ENCODE assay signal across 23 mouse cellular contexts in the genomic region with DNA sequence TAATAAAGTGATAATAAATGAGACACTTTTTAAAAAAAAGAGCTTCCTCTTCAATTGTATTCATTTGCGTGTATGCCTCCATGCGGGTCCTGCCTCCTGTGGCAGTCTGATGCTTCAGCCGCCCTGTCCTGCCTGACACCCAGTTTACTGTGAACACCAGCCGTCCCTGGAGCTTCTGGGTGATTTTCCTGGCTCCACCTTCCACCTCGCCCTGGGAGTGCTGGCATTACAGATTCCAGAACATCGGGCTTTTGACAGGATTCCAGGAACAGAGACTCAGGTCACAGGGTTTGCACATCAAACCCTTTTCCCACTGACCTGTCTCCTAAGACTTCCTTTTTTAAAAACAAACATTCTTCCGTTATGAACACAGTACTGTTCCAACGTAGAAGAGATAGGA. TPM values are rescaled to one million over a fixed set of nuclear protein-coding genes. Genes with fewer than 3 reads are reported as not detected.
DNase-seq lines count a peak whose midpoint lies in the region; ATAC-seq and TF ChIP-seq lines count a peak whose summit lies in the region.
"Had no signal": no experiment of that assay in that cellular context is flagged by ENCODE, and none has a peak within 500 bp of the region (broad histone marks: within the 10 kb centered on the region; RNA-seq: fewer than 3 reads in every experiment).

No protein-coding gene starts in this region.

- no peak overlapping the region for H3K27ac ChIP-seq in heart, embryonic 16.5 days (ENCODE audit: low read length)
- no peak overlapping the region for H3K27ac ChIP-seq in heart, embryonic 10.5 days
- H3K27ac ChIP-seq in liver, adult 2 months (replicated peaks; ENCODE audit: insufficient read depth, low read depth, low read length) = no peak overlapping the region
- H3K27ac ChIP-seq in liver, postnatal 0 days (ENCODE audit: low read depth) = no peak overlapping the region
- peak overlapping the region; percentile 68 for H3K27ac ChIP-seq in layer of hippocampus, adult 2 months
- no peak overlapping the region for H3K27ac ChIP-seq in hindbrain, embryonic 12.5 days
- H3K27ac ChIP-seq: embryonic facial prominence, embryonic 13.5 days; gastrocnemius, adult 2 months; heart, embryonic 15.5 days; hindbrain, embryonic 15.5 days; midbrain, embryonic 10.5 days; neural tube, embryonic 12.5 days; stomach, embryonic 15.5 days had no signal

- H3K27me3 ChIP-seq in heart, embryonic 16.5 days (ENCODE audit: control insufficient read depth, insufficient read depth, low read length) = 0 out of 2 replicates have a peak, but pooled peaks cover under 1% of the 10 kb centered on the region
- peaks cover 3% of the 10 kb centered on the region; the same call in 1 of the 2 replicates for H3K27me3 ChIP-seq in heart, embryonic 10.5 days (ENCODE audit: insufficient read depth, poor library complexity, severe bottlenecking)
- H3K27me3 ChIP-seq in liver, adult 2 months (ENCODE audit: control insufficient read depth, insufficient read depth, low read length) = no peaks in the 10 kb centered on the region
- no peaks in the 10 kb centered on the region for H3K27me3 ChIP-seq in liver, postnatal 0 days (ENCODE audit: insufficient read depth, low read length)
- H3K27me3 ChIP-seq in hindbrain, embryonic 12.5 days = 0 out of 2 replicates have a peak, but pooled peaks cover 3% of the 10 kb centered on the region
- H3K27me3 ChIP-seq: stomach, embryonic 15.5 days had no signal

- no peak for TF ChIP-seq CTCF in liver, adult 2 months (IDR thresholded peaks at IDR 0.05; ENCODE audit: low read depth, low read length)
- no peak for TF ChIP-seq CTCF in liver, postnatal 0 days (IDR thresholded peaks at IDR 0.05; ENCODE audit: low read depth)
- TF ChIP-seq CTCF in layer of hippocampus, adult 2 months (conservative IDR thresholded peaks at IDR 0.05) = no peak

- H3K9ac ChIP-seq in heart, embryonic 16.5 days (ENCODE audit: low read length) = no peak overlapping the region
- no peak overlapping the region for H3K9ac ChIP-seq in liver, adult 2 months (ENCODE audit: low read depth, low read length)
- H3K9ac ChIP-seq in liver, postnatal 0 days (replicated peaks) = no peak overlapping the region
- no peak overlapping the region; the same call in 1 of the 2 replicates for H3K9ac ChIP-seq in hindbrain, embryonic 12.5 days
- H3K9ac ChIP-seq: embryonic facial prominence, embryonic 13.5 days; heart, embryonic 15.5 days; hindbrain, embryonic 15.5 days; lung, embryonic 14.5 days; neural tube, embryonic 12.5 days; stomach, embryonic 15.5 days had no signal

- peaks cover 3% of the 10 kb centered on the region; the same call in 1 of the 2 replicates for H3K9me3 ChIP-seq in heart, embryonic 16.5 days (replicated peaks; ENCODE audit: control insufficient read depth, low read length)
- no peaks in the 10 kb centered on the region for H3K9me3 ChIP-seq in heart, embryonic 10.5 days
- H3K9me3 ChIP-seq in liver, postnatal 0 days (ENCODE audit: low read length) = no peaks in the 10 kb centered on the region
- no peaks in the 10 kb centered on the region for H3K9me3 ChIP-seq in hindbrain, embryonic 12.5 days (replicated peaks)
- H3K9me3 ChIP-seq: embryonic facial prominence, embryonic 13.5 days; heart, embryonic 15.5 days; hindbrain, embryonic 15.5 days; midbrain, embryonic 10.5 days; neural tube, embryonic 12.5 days; stomach, embryonic 15.5 days had no signal

- 9% methylated on average over 8 of the region's 8 CpGs for WGBS in heart, embryonic 16.5 days
- 11% methylated on average over 8 of the region's 8 CpGs for WGBS in heart, embryonic 10.5 days
- 11% methylated on average over 8 of the region's 8 CpGs for WGBS in liver, adult 2 months
- WGBS in liver, postnatal 0 days (ENCODE audit: insufficient replicate concordance) = 14% methylated on average over 8 of the region's 8 CpGs
- 21% methylated on average over 8 of the region's 8 CpGs for WGBS in hindbrain, embryonic 12.5 days

- peak; percentile 45 for DNase-seq in adrenal gland, postnatal 14 days
- no peak for DNase-seq in adrenal gland, adult 8-10 months
- DNase-seq in heart, embryonic 10.5 days (ENCODE audit: low spot score) = no peak
- DNase-seq in liver, adult 2 months (ENCODE audit: extremely low read depth, low read depth, low spot score) = peak; percentile 68
- DNase-seq in liver, postnatal 0 days = no peak
- DNase-seq in layer of hippocampus, adult 2 months (ENCODE audit: low spot score in 2 of 2) = peak in 1 of 2 experiments; percentile 29
- DNase-seq: gastrocnemius, adult 2 months; liver; lung, embryonic 14.5 days; lung, postnatal 4 days had no signal

- no peaks in the 10 kb centered on the region for H3K36me3 ChIP-seq in heart, embryonic 16.5 days (ENCODE audit: control insufficient read depth, insufficient read depth)
- no peaks in the 10 kb centered on the region for H3K36me3 ChIP-seq in heart, embryonic 10.5 days
- H3K36me3 ChIP-seq in liver, adult 2 months (ENCODE audit: control insufficient read depth, insufficient read depth, low read length) = no peaks in the 10 kb centered on the region
- H3K36me3 ChIP-seq in liver, postnatal 0 days (replicated peaks; ENCODE audit: insufficient read depth, low read length) = no peaks in the 10 kb centered on the region
- no peaks in the 10 kb centered on the region for H3K36me3 ChIP-seq in hindbrain, embryonic 12.5 days
- H3K36me3 ChIP-seq: embryonic facial prominence, embryonic 13.5 days; heart, embryonic 15.5 days; hindbrain, embryonic 15.5 days; midbrain, embryonic 10.5 days; neural tube, embryonic 12.5 days; stomach, embryonic 15.5 days had no signal

- H3K79me2 ChIP-seq in liver, adult 2 months (ENCODE audit: control insufficient read depth, insufficient read depth, low read length) = no peaks in the 10 kb centered on the region

- 0 out of 2 replicates have a peak overlapping the region, but pooled peaks have one; percentile 5 for H3K4me2 ChIP-seq in heart, embryonic 16.5 days (ENCODE audit: low read depth, low read length)
- no peak overlapping the region for H3K4me2 ChIP-seq in liver, postnatal 0 days (ENCODE audit: low read depth, low read length)
- no peak overlapping the region for H3K4me2 ChIP-seq in hindbrain, embryonic 12.5 days (replicated peaks)
- H3K4me2 ChIP-seq: embryonic facial prominence, embryonic 13.5 days; heart, embryonic 15.5 days; hindbrain, embryonic 15.5 days; lung, embryonic 14.5 days; neural tube, embryonic 12.5 days; stomach, embryonic 15.5 days had no signal

- TF ChIP-seq POLR2A in liver, adult 2 months (IDR thresholded peaks at IDR 0.05; ENCODE audit: extremely low read depth, insufficient read depth, low read length) = no peak

- no peak for TF ChIP-seq EP300 in liver, postnatal 0 days (IDR thresholded peaks at IDR 0.05; ENCODE audit: low read depth)

- no peaks in the 10 kb centered on the region for H3K4me1 ChIP-seq in heart, embryonic 16.5 days (ENCODE audit: control insufficient read depth, insufficient read depth, low read length)
- H3K4me1 ChIP-seq in heart, embryonic 10.5 days = peaks cover 6% of the 10 kb centered on the region
- H3K4me1 ChIP-seq in liver, adult 2 months (ENCODE audit: control insufficient read depth, insufficient read depth, low read length) = no peaks in the 10 kb centered on the region
- 0 out of 2 replicates have a peak, but pooled peaks cover 2% of the 10 kb centered on the region for H3K4me1 ChIP-seq in liver, postnatal 0 days (ENCODE audit: insufficient read depth)
- no peaks in the 10 kb centered on the region for H3K4me1 ChIP-seq in hindbrain, embryonic 12.5 days
- H3K4me1 ChIP-seq: heart, embryonic 15.5 days; neural tube, embryonic 12.5 days; stomach, embryonic 15.5 days had no signal

- ATAC-seq in heart, embryonic 16.5 days (replicated peaks; ENCODE audit: extremely low read depth, insufficient read depth, low FRiP score) = no peak
- ATAC-seq in liver, postnatal 0 days = no peak
- ATAC-seq in hindbrain, embryonic 12.5 days (ENCODE audit: low FRiP score) = no peak
- ATAC-seq: intestine, embryonic 16.5 days; Patski had no signal

- no peak overlapping the region for H3K4me3 ChIP-seq in heart, embryonic 16.5 days (ENCODE audit: low read length)
- no peak overlapping the region for H3K4me3 ChIP-seq in heart, embryonic 10.5 days
- no peak overlapping the region for H3K4me3 ChIP-seq in liver, adult 2 months (ENCODE audit: insufficient read depth, low read depth, low read length)
- no peak overlapping the region for H3K4me3 ChIP-seq in liver, postnatal 0 days (ENCODE audit: low read depth, low read length)
- no peak overlapping the region for H3K4me3 ChIP-seq in layer of hippocampus, adult 2 months
- no peak overlapping the region for H3K4me3 ChIP-seq in hindbrain, embryonic 12.5 days
- H3K4me3 ChIP-seq: embryonic facial prominence, embryonic 13.5 days; gastrocnemius, adult 2 months; heart, embryonic 15.5 days; hindbrain, embryonic 15.5 days; midbrain, embryonic 10.5 days; neural tube, embryonic 12.5 days; stomach, embryonic 15.5 days had no signal

RNA-seq across cellular contexts. Expression of a gene that starts 6.4 kb away (rescaled TPM):
- total RNA-seq in adrenal gland, postnatal 14 days (2021) = not detected in 2 replicates
- total RNA-seq in adrenal gland, adult 8-10 months (2022) = not detected
- polyA plus RNA-seq in heart, embryonic 16.5 days (2015; fragmentation: Nextera tagmentation; extraction: Ambion mirVana) = not detected in 2 replicates
- 0.34 TPM in 1 of 2 replicates, not detected in the other for polyA plus RNA-seq in heart, embryonic 10.5 days (2016; fragmentation: Nextera tagmentation; extraction: Ambion mirVana)
- not detected in 2 replicates for total RNA-seq in liver, adult 2 months (2014; rRNA removed)
- polyA plus RNA-seq in liver, adult 2 months (2012; rRNA removed) = not detected in 2 replicates
- not detected in 2 replicates for polyA plus RNA-seq in liver, postnatal 0 days (2015; fragmentation: Nextera tagmentation; extraction: Ambion mirVana)
- 1 to 10 TPM; 1.2 to 2.2 TPM for total RNA-seq in layer of hippocampus, adult 2 months (2021)
- polyA plus RNA-seq in hindbrain, embryonic 12.5 days (2016; fragmentation: Nextera tagmentation; extraction: Ambion mirVana) = 0.12 TPM in 1 of 2 replicates, not detected in the other
- total RNA-seq: gastrocnemius, adult 2 months; granulocyte monocyte progenitor cell, adult 5-6 weeks; monocyte, adult 5-6 weeks had no signal
- polyA plus RNA-seq: embryonic facial prominence, embryonic 13.5 days; heart, embryonic 15.5 days; intestine, embryonic 16.5 days; lung, embryonic 14.5 days; midbrain, embryonic 10.5 days; neural tube, embryonic 12.5 days; Patski; spleen, adult 2 months had no signal

RNA-seq across cellular contexts. Expression of a gene that starts 39.5 kb away (rescaled TPM):
- total RNA-seq in adrenal gland, postnatal 14 days (2021) = 22.0 and 25.6 TPM in 2 replicates
- total RNA-seq in adrenal gland, adult 8-10 months (2022) = 10 to 100 TPM; 28.5 to 37.2 (median 34.0) TPM
- polyA plus RNA-seq in heart, embryonic 16.5 days (2015; fragmentation: Nextera tagmentation; extraction: Ambion mirVana) = 25.1 and 30.0 TPM in 2 replicates
- 47.2 and 53.0 TPM in 2 replicates for polyA plus RNA-seq in heart, embryonic 10.5 days (2016; fragmentation: Nextera tagmentation; extraction: Ambion mirVana)
- total RNA-seq in liver, adult 2 months (2014; rRNA removed) = 4.0 and 7.0 TPM in 2 replicates
- 14.9 TPM in 2 replicates for polyA plus RNA-seq in liver, adult 2 months (2012; rRNA removed)
- polyA plus RNA-seq in liver, postnatal 0 days (2015; fragmentation: Nextera tagmentation; extraction: Ambion mirVana) = 5.3 and 6.2 TPM in 2 replicates
- total RNA-seq in layer of hippocampus, adult 2 months (2021) = 10 to 100 TPM; 13.7 to 16.2 TPM
- 31.8 and 34.3 TPM in 2 replicates for polyA plus RNA-seq in hindbrain, embryonic 12.5 days (2016; fragmentation: Nextera tagmentation; extraction: Ambion mirVana)

RNA-seq across cellular contexts. Expression of a gene that starts 39.6 kb away (rescaled TPM):
- 52.3 and 56.3 TPM in 2 replicates for total RNA-seq in adrenal gland, postnatal 14 days (2021)
- 10 to 100 TPM; 62.4 to 83.9 (median 73.4) TPM for total RNA-seq in adrenal gland, adult 8-10 months (2022)
- 16.0 and 20.6 TPM in 2 replicates for polyA plus RNA-seq in heart, embryonic 16.5 days (2015; fragmentation: Nextera tagmentation; extraction: Ambion mirVana)
- 24.5 and 29.7 TPM in 2 replicates for polyA plus RNA-seq in heart, embryonic 10.5 days (2016; fragmentation: Nextera tagmentation; extraction: Ambion mirVana)
- total RNA-seq in liver, adult 2 months (2014; rRNA removed) = 4.1 and 6.9 TPM in 2 replicates
- 25.7 and 27.0 TPM in 2 replicates for polyA plus RNA-seq in liver, adult 2 months (2012; rRNA removed)
- 3.5 and 4.3 TPM in 2 replicates for polyA plus RNA-seq in liver, postnatal 0 days (2015; fragmentation: Nextera tagmentation; extraction: Ambion mirVana)
- 10 to 100 TPM; 67.8 to 70.1 TPM for total RNA-seq in layer of hippocampus, adult 2 months (2021)
- polyA plus RNA-seq in hindbrain, embryonic 12.5 days (2016; fragmentation: Nextera tagmentation; extraction: Ambion mirVana) = 35.6 and 38.6 TPM in 2 replicates

RNA-seq across cellular contexts. Expression of a gene that starts 55.1 kb away (rescaled TPM):
- 0.63 and 2.6 TPM in 2 replicates for total RNA-seq in adrenal gland, postnatal 14 days (2021)
- total RNA-seq in adrenal gland, adult 8-10 months (2022) = 1 to 10 TPM; 2.5 to 3.4 (median 3.1) TPM
- polyA plus RNA-seq in heart, embryonic 16.5 days (2015; fragmentation: Nextera tagmentation; extraction: Ambion mirVana) = 3.6 TPM in 2 replicates
- 4.7 and 6.3 TPM in 2 replicates for polyA plus RNA-seq in heart, embryonic 10.5 days (2016; fragmentation: Nextera tagmentation; extraction: Ambion mirVana)
- not detected in 2 replicates for total RNA-seq in liver, adult 2 months (2014; rRNA removed)
- polyA plus RNA-seq in liver, adult 2 months (2012; rRNA removed) = 0.16 and 0.19 TPM in 2 replicates
- polyA plus RNA-seq in liver, postnatal 0 days (2015; fragmentation: Nextera tagmentation; extraction: Ambion mirVana) = 0.19 and 0.24 TPM in 2 replicates
- total RNA-seq in layer of hippocampus, adult 2 months (2021) = 10 to 100 TPM; 24.4 to 27.1 TPM
- polyA plus RNA-seq in hindbrain, embryonic 12.5 days (2016; fragmentation: Nextera tagmentation; extraction: Ambion mirVana) = 7.0 and 8.9 TPM in 2 replicates
- polyA plus RNA-seq: Patski had no signal

Comparison
In these comparisons a context has a peak if more than half of its experiments do, and no peak if none do; other contexts are left out.
1. DNase-seq: peak in adrenal gland, postnatal 14 days (single experiment) and liver, adult 2 months (single experiment); none in adrenal gland, adult 8-10 months (single experiment), heart, embryonic 10.5 days (single experiment) and liver, postnatal 0 days (single experiment).